Mouse (Mus musculus): ENCODE data around the gene Rasl12. TPM values are rescaled to one million over a fixed set of nuclear protein-coding genes. Genes with fewer than 3 reads are reported as not detected.

Rasl12 gene
- polyA plus RNA-seq, 1 experiment: 0.05 TPM

- Histone ChIP-seq H3K27me3 (ENCODE audit: control insufficient read depth, insufficient read depth, insufficient read length) (peaks cover 4% of the 10 kb centered on the region), H3K36me3 (ENCODE audit: control insufficient read depth, insufficient read depth) (no peaks in the 10 kb centered on the region), H3K4me3 (ENCODE audit: insufficient read depth, poor library complexity, severe bottlenecking) (no peak within 1 kb of the TSS), H3K79me3 (ENCODE audit: low read depth) (no peaks in the 10 kb centered on the region), H3ac (ENCODE audit: control insufficient read depth, insufficient read length, low read depth) (no peak within 1 kb of the TSS), H3K79me2 (ENCODE audit: control insufficient read depth, insufficient read depth) (no peaks in the 10 kb centered on the region)
- no peak for TF ChIP-seq MYOG (IDR thresholded peaks at IDR 0.05; ENCODE audit: control insufficient read depth, extremely low read depth, insufficient read length)
- TF ChIP-seq CEBPB (IDR thresholded peaks at IDR 0.05; ENCODE audit: low read depth): no peak
- TF ChIP-seq USF1 (IDR thresholded peaks at IDR 0.05; ENCODE audit: low read depth): no peak
- no peak for TF ChIP-seq CTCF (IDR thresholded peaks at IDR 0.05; ENCODE audit: control insufficient read depth, insufficient read depth, insufficient read length)
- no peak for TF ChIP-seq MAX (IDR thresholded peaks at IDR 0.05)
- no peak for TF ChIP-seq MYOD1 (IDR thresholded peaks at IDR 0.05; ENCODE audit: control insufficient read depth, insufficient read length, low read depth)
- no peak for TF ChIP-seq FOSL1 (IDR thresholded peaks at IDR 0.05; ENCODE audit: insufficient read depth, low read length, poor library complexity, severe bottlenecking)
These were observed 24.6 kb downstream of the Rasl12 start, which contains the start of gene Slc51b for GRCm38 (mm10) chr9:65422760-65423501. TSS of gene Slc51b (minus strand) at chr9:65422955.

- Histone ChIP-seq H3K27me3 (ENCODE audit: control insufficient read depth, insufficient read depth, insufficient read length) (peaks cover 4% of the 10 kb centered on the region), H3K79me3 (ENCODE audit: low read depth) (no peaks in the 10 kb centered on the region), H3K4me3 (ENCODE audit: insufficient read depth, poor library complexity, severe bottlenecking) (no peak overlapping the region), H3K79me2 (ENCODE audit: control insufficient read depth, insufficient read depth) (no peaks in the 10 kb centered on the region), H3ac (ENCODE audit: control insufficient read depth, insufficient read length, low read depth) (no peak overlapping the region), H3K36me3 (ENCODE audit: control insufficient read depth, insufficient read depth) (no peaks in the 10 kb centered on the region)
- TF ChIP-seq USF1 (IDR thresholded peaks at IDR 0.05; ENCODE audit: low read depth) (no peak), CEBPB (IDR thresholded peaks at IDR 0.05; ENCODE audit: low read depth) (no peak), MAX (IDR thresholded peaks at IDR 0.05) (no peak), MYOD1 (IDR thresholded peaks at IDR 0.05; ENCODE audit: control insufficient read depth, insufficient read length, low read depth) (no peak), FOSL1 (IDR thresholded peaks at IDR 0.05; ENCODE audit: insufficient read depth, low read length, poor library complexity, severe bottlenecking) (no peak)
These were observed 26.1 kb downstream of the Rasl12 start for GRCm38 (mm10) chr9:65424393-65424792.

GRCm38 (mm10) chr9:65427511-65427910 is 29.2 kb downstream of the Rasl12 start:
- no peaks in the 10 kb centered on the region for H3K36me3 ChIP-seq (ENCODE audit: control insufficient read depth, insufficient read depth)
- no peak overlapping the region for H3ac ChIP-seq (ENCODE audit: control insufficient read depth, insufficient read length, low read depth)
- no peaks in the 10 kb centered on the region for H3K79me2 ChIP-seq (ENCODE audit: control insufficient read depth, insufficient read depth)
- H3K79me3 ChIP-seq (ENCODE audit: low read depth): no peaks in the 10 kb centered on the region
- H3K4me3 ChIP-seq (ENCODE audit: insufficient read depth, poor library complexity, severe bottlenecking): no peak overlapping the region
- peaks cover 4% of the 10 kb centered on the region for H3K27me3 ChIP-seq (ENCODE audit: control insufficient read depth, insufficient read depth, insufficient read length)
- TF ChIP-seq MYOG (IDR thresholded peaks at IDR 0.05; ENCODE audit: control insufficient read depth, extremely low read depth, insufficient read length): no peak

GRCm38 (mm10) chr9:65428003-65428402 is 29.7 kb downstream of the Rasl12 start:
- Histone ChIP-seq H3K79me3 (ENCODE audit: low read depth) (no peaks in the 10 kb centered on the region), H3ac (ENCODE audit: control insufficient read depth, insufficient read length, low read depth) (no peak overlapping the region), H3K27me3 (ENCODE audit: control insufficient read depth, insufficient read depth, insufficient read length) (peaks cover 3% of the 10 kb centered on the region), H3K36me3 (ENCODE audit: control insufficient read depth, insufficient read depth) (no peaks in the 10 kb centered on the region), H3K79me2 (ENCODE audit: control insufficient read depth, insufficient read depth) (no peaks in the 10 kb centered on the region), H3K4me3 (ENCODE audit: insufficient read depth, poor library complexity, severe bottlenecking) (no peak overlapping the region)
- TF ChIP-seq MAX (IDR thresholded peaks at IDR 0.05) (no peak), CTCF (IDR thresholded peaks at IDR 0.05; ENCODE audit: control insufficient read depth, insufficient read depth, insufficient read length) (no peak), MYOG (IDR thresholded peaks at IDR 0.05; ENCODE audit: control insufficient read depth, extremely low read depth, insufficient read length) (no peak), MYOD1 (IDR thresholded peaks at IDR 0.05; ENCODE audit: control insufficient read depth, insufficient read length, low read depth) (no peak), FOSL1 (IDR thresholded peaks at IDR 0.05; ENCODE audit: insufficient read depth, low read length, poor library complexity, severe bottlenecking) (no peak), CEBPB (IDR thresholded peaks at IDR 0.05; ENCODE audit: low read depth) (no peak), USF1 (IDR thresholded peaks at IDR 0.05; ENCODE audit: low read depth) (no peak)

GRCm38 (mm10) chr9:65430401-65430800 is 32.1 kb downstream of the Rasl12 start:
- no peak for TF ChIP-seq MAX (IDR thresholded peaks at IDR 0.05)
- TF ChIP-seq MYOG (IDR thresholded peaks at IDR 0.05; ENCODE audit: control insufficient read depth, extremely low read depth, insufficient read length): no peak
- no peak for TF ChIP-seq USF1 (IDR thresholded peaks at IDR 0.05; ENCODE audit: low read depth)
- TF ChIP-seq MYOD1 (IDR thresholded peaks at IDR 0.05; ENCODE audit: control insufficient read depth, insufficient read length, low read depth): no peak
- TF ChIP-seq CEBPB (IDR thresholded peaks at IDR 0.05; ENCODE audit: low read depth): no peak
- no peak for TF ChIP-seq CTCF (IDR thresholded peaks at IDR 0.05; ENCODE audit: control insufficient read depth, insufficient read depth, insufficient read length)
- TF ChIP-seq FOSL1 (IDR thresholded peaks at IDR 0.05; ENCODE audit: insufficient read depth, low read length, poor library complexity, severe bottlenecking): no peak
- Histone ChIP-seq H3K36me3 (ENCODE audit: control insufficient read depth, insufficient read depth) (no peaks in the 10 kb centered on the region), H3ac (ENCODE audit: control insufficient read depth, insufficient read length, low read depth) (no peak overlapping the region), H3K27me3 (ENCODE audit: control insufficient read depth, insufficient read depth, insufficient read length) (no peaks in the 10 kb centered on the region), H3K79me3 (ENCODE audit: low read depth) (no peaks in the 10 kb centered on the region), H3K79me2 (ENCODE audit: control insufficient read depth, insufficient read depth) (no peaks in the 10 kb centered on the region), H3K4me3 (ENCODE audit: insufficient read depth, poor library complexity, severe bottlenecking) (no peak overlapping the region)

GRCm38 (mm10) chr9:65430921-65431320 is 32.6 kb downstream of the Rasl12 start:
- TF ChIP-seq MAX (IDR thresholded peaks at IDR 0.05) (no peak), CTCF (IDR thresholded peaks at IDR 0.05; ENCODE audit: control insufficient read depth, insufficient read depth, insufficient read length) (no peak), MYOG (IDR thresholded peaks at IDR 0.05; ENCODE audit: control insufficient read depth, extremely low read depth, insufficient read length) (no peak), MYOD1 (IDR thresholded peaks at IDR 0.05; ENCODE audit: control insufficient read depth, insufficient read length, low read depth) (no peak), USF1 (IDR thresholded peaks at IDR 0.05; ENCODE audit: low read depth) (no peak), CEBPB (IDR thresholded peaks at IDR 0.05; ENCODE audit: low read depth) (no peak), FOSL1 (IDR thresholded peaks at IDR 0.05; ENCODE audit: insufficient read depth, low read length, poor library complexity, severe bottlenecking) (no peak)
- Histone ChIP-seq H3K27me3 (ENCODE audit: control insufficient read depth, insufficient read depth, insufficient read length) (no peaks in the 10 kb centered on the region), H3K79me3 (ENCODE audit: low read depth) (no peaks in the 10 kb centered on the region), H3ac (ENCODE audit: control insufficient read depth, insufficient read length, low read depth) (no peak overlapping the region), H3K79me2 (ENCODE audit: control insufficient read depth, insufficient read depth) (peaks cover 2% of the 10 kb centered on the region), H3K4me3 (ENCODE audit: insufficient read depth, poor library complexity, severe bottlenecking) (no peak overlapping the region), H3K36me3 (ENCODE audit: control insufficient read depth, insufficient read depth) (no peaks in the 10 kb centered on the region)

All from C2C12 (cell line).